Mouse (Mus musculus) left cerebral cortex, postnatal 4 days (tissue): Measurements from ENCODE around the gene Tns1. TPM values are rescaled to one million over a fixed set of nuclear protein-coding genes. Genes with fewer than 3 reads are reported as not detected.

Experiments used
- DNase-seq: peaks from one replicate; pipeline ENCODE4 v3.0.0-alpha.2; 2022
- intact Hi-C: fragments of 180-260 bp; cut with DNase I; formaldehyde crosslinking; loops from one replicate; pipeline ENCODE4 v1.15.1; 2025
- total RNA-seq, 2 experiments: library from RNA; stranded (reverse); gene quantifications; 2 replicates each; pipeline ENCODE4 v1.2.3; 2021

Gene Tns1
- total RNA-seq, 2 experiments from 2014 or later = 19.6 to 21.4 TPM

GRCm38 (mm10) chr1:74092242-74092641 lies 32.0 kb downstream of the Tns1 start:
- intact Hi-C loops = no loop called here
- no peak for DNase-seq

GRCm38 (mm10) chr1:74091611-74092224 lies 32.5 kb downstream of the Tns1 start:
- DNase-seq = no peak
- intact Hi-C loops = no loop called here

- intact Hi-C loops = no loop called here
- no peak for DNase-seq
These were observed 33.1 kb downstream of the Tns1 start for GRCm38 (mm10) chr1:74091138-74091537.

GRCm38 (mm10) chr1:74090329-74090728 lies 33.9 kb downstream of the Tns1 start:
- intact Hi-C loops = no loop called here
- DNase-seq = no peak

GRCm38 (mm10) chr1:74088569-74088968 lies 35.7 kb downstream of the Tns1 start:
- intact Hi-C loops = no loop called here

GRCm38 (mm10) chr1:74085566-74085965 lies 38.7 kb downstream of the Tns1 start:
- intact Hi-C loops = no loop called here
- no peak for DNase-seq

More at GRCm38 (mm10) chr1:74088569-74088968, 35.7 kb downstream of the Tns1 start:
- DNase-seq = no peak

GRCm38 (mm10) chr1:74084752-74085151 lies 39.5 kb downstream of the Tns1 start:
- intact Hi-C loops = no loop called here
- DNase-seq = no peak

- intact Hi-C loops = no loop called here
These were observed 40.1 kb downstream of the Tns1 start for GRCm38 (mm10) chr1:74084065-74084705.

GRCm38 (mm10) chr1:74082841-74083463 lies 41.3 kb downstream of the Tns1 start:
- intact Hi-C loops = no loop called here
- DNase-seq = peak; percentile 51

More at GRCm38 (mm10) chr1:74084065-74084705, 40.1 kb downstream of the Tns1 start:
- DNase-seq = no peak

GRCm38 (mm10) chr1:74081573-74081989 lies 42.7 kb downstream of the Tns1 start:
- DNase-seq = no peak
- intact Hi-C loops = no loop called here

GRCm38 (mm10) chr1:74077353-74077752 lies 46.9 kb downstream of the Tns1 start:
- intact Hi-C loops = loop anchor here (5.0 to 10.0 kb wide), 2 partner anchors 83 to 175 kb away; no protein-coding TSS in a partner anchor
- peak; percentile 64 for DNase-seq

- intact Hi-C loops = loop anchor here (5.0 to 10.0 kb wide), 2 partner anchors 81 to 174 kb away; no protein-coding TSS in a partner anchor
- DNase-seq = no peak
These were observed 48.0 kb downstream of the Tns1 start for GRCm38 (mm10) chr1:74076230-74076629.

- no peak for DNase-seq
- intact Hi-C loops = loop anchor here (5.0 to 10.0 kb wide), 2 partner anchors 80 to 173 kb away; no protein-coding TSS in a partner anchor
These were observed 49.4 kb downstream of the Tns1 start for GRCm38 (mm10) chr1:74074693-74075485.

GRCm38 (mm10) chr1:74073791-74074190 lies 50.5 kb downstream of the Tns1 start:
- intact Hi-C loops = loop anchor here (10.0 kb wide), 1 partner anchor 79 kb away; no protein-coding TSS in a partner anchor

GRCm38 (mm10) chr1:74070745-74071144 lies 53.5 kb downstream of the Tns1 start:
- no peak for DNase-seq
- intact Hi-C loops = loop anchor here (10.0 kb wide), 1 partner anchor 76 kb away; no protein-coding TSS in a partner anchor

More at GRCm38 (mm10) chr1:74073791-74074190, 50.5 kb downstream of the Tns1 start:
- DNase-seq = no peak

- intact Hi-C loops = loop anchor here (10.0 kb wide), 1 partner anchor 75 kb away; no protein-coding TSS in a partner anchor
These were observed 54.2 kb downstream of the Tns1 start for GRCm38 (mm10) chr1:74070001-74070551.

GRCm38 (mm10) chr1:74069085-74069835 lies 55.0 kb downstream of the Tns1 start:
- DNase-seq = no peak
- intact Hi-C loops = no loop called here

More at GRCm38 (mm10) chr1:74070001-74070551, 54.2 kb downstream of the Tns1 start:
- DNase-seq = no peak

- intact Hi-C loops = no loop called here
- DNase-seq = peak; percentile 29
These were observed 55.7 kb downstream of the Tns1 start for GRCm38 (mm10) chr1:74068366-74069084.

- intact Hi-C loops = no loop called here
- no peak for DNase-seq
These were observed 56.4 kb downstream of the Tns1 start for GRCm38 (mm10) chr1:74067866-74068265.
